Mouse (Mus musculus): ENCODE measurements at regions not wholly inside any gene's neighbourhood (a gene's known extent, or its start where the extent isn't known, plus 50 kb on each side); places are given as distances from the start of the nearest gene placed in this dataset.

DNA sequence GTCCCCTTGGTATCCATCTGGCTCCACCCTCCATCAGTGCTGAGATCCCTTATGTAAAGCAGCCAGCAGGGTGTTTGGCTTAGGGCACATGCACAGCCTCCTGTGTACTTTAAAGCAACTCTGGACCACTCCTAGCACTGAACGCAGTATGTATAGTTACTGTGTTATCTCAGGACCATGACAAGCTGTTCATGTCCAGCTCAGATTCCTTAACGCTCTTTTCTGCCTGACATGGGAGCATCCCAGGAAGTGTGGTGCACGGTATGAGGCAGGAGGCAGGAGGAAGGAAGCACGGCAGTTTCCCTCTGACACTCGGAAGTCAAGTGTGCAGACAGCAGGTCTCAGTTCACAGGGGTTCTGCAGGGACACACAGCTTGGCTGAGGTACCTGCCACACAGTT, 163.1 kb upstream of the Msx2 start:
- TF ChIP-seq E2F4 (IDR thresholded peaks at IDR 0.05; ENCODE audit: borderline replicate concordance, low read depth, low read length) (no peak), CTCF (IDR thresholded peaks at IDR 0.05 in 2 of 3, conservative IDR thresholded peaks at IDR 0.05 in 1 of 3; ENCODE audit: control insufficient read depth in 1 of 3, insufficient read depth in 1 of 3, low read depth in 2 of 3, low read length in 3 of 3, poor library complexity in 1 of 3, severe bottlenecking in 1 of 3) (no peak), NELFE (IDR thresholded peaks at IDR 0.05; ENCODE audit: low read depth, low read length) (no peak), GATA1 (IDR thresholded peaks at IDR 0.05; ENCODE audit: low read depth, low read length) (no peak), USF1 (IDR thresholded peaks at IDR 0.05; ENCODE audit: low read depth, low read length) (no peak), POLR2AphosphoS2 (IDR thresholded peaks at IDR 0.05; ENCODE audit: low read length) (no peak), POLR2A (IDR thresholded peaks at IDR 0.05; ENCODE audit: control insufficient read depth in 1 of 2, insufficient read depth in 1 of 2, low read depth in 1 of 2, low read length in 2 of 2, poor library complexity in 1 of 2) (no peak), TAL1 (IDR thresholded peaks at IDR 0.05; ENCODE audit: low read length) (no peak), GABPA (IDR thresholded peaks at IDR 0.05; ENCODE audit: low read depth, low read length) (no peak), EP300 (IDR thresholded peaks at IDR 0.05; ENCODE audit: low read depth in 1 of 2, low read length in 2 of 2) (no peak)
